Mouse (Mus musculus) kidney, adult 2 months (tissue): ENCODE data around the gene Zfp668.

Experiments used
- CTCF ChIP-seq: fragments of 200-500 bp; conservative IDR thresholded peaks from 2 replicates; pipeline ENCODE4 v1.5.1; 2011; ENCODE audit warnings: low read depth, mild to moderate bottlenecking, control low read depth, low read length, moderate library complexity, mixed read lengths; ENCODE audit not compliant: insufficient read depth, insufficient read length
- POLR2A ChIP-seq: fragments of 200-500 bp; IDR thresholded peaks from one replicate; pipeline ENCODE4 v1.6.1; 2011; ENCODE audit warnings: low read depth, low read length, control low read depth

DNA sequence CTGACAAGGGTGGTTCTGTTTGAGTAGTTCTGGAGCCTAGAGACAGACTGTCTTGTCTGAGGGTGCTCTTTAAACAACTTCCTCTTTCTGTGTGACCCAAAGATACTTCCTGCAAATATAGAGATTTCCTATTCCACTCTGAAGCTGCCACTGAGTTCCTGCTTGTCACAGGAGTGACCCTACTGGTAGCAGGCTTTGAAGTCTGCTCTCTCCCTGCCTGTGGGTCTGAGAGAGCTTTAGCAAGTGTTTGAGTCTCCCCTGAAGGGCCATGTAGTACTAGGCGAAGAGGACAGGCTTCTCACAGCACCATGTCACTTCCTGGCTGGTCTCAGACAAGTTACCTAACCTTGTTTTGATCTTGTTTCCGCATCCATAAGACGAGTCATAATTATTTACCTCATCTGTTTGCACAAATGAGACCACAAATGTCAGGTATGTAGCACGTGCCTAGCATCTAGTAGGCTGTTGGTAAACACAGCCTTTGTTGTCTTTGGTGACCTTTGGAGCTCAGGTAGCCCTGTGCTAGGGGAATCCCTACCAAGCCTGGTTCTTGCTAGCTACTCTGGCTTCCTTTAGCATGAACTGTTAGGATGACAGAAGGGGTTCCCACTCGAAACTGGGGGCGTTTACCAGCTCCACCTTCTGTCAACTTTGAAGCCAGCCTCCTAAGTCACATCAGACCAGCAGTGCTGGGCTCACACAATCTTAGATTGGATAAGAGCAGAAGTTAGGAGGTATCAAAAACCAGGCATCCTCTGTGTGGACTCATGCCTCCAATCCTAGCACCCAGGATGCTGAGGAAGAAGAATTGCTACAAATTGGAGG, 46.0 kb upstream of the Zfp668 start:
- TF ChIP-seq POLR2A (no peak), CTCF (no peak)
